Mouse (Mus musculus) gastrocnemius, postnatal 25 days (tissue): Measurements from ENCODE around the gene Ank2. TPM values are rescaled to one million over a fixed set of nuclear protein-coding genes. Genes with fewer than 3 reads are reported as not detected.
"Not testable (repeated sequence)": the region's sequence is repeated elsewhere in the genome, so short reads cannot be mapped to it uniquely, and the experiment has no call there.

Experiments
- DNase-seq: peaks from one replicate; pipeline ENCODE4 v3.0.0; 2022
- total RNA-seq, 2 experiments: library from RNA; stranded (reverse); gene quantifications; 1 replicate in 1 of 2; 2 replicates in 1 of 2; pipeline ENCODE4 v1.2.3; 2021

Ank2 gene
- total RNA-seq, 2 experiments from 2014 or later, result 93.4 to 95.2 TPM

DNA sequence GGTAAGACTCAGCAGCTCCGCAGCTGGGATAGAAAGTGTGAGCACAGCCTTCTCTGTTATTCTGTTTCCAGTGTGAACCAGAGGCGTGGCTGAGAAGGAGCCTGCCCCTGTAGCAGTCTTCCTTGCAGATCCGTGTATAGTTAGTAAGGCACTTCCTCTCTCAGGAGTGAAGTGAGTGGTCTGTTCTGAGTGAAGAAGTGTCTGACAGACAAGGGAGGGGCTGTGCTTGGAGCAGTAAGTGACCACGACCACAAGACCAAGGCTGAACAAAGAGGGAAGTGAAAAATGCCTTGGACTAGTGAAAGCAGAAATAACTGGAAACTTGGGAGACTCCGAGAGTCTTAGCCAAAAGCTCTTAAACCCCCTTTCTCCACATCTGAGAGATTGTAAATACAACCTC lies 143.9 kb downstream of the Ank2 start:
- no peak for DNase-seq

GRCm38 (mm10) chr3:127350602-127351362 lies 148.4 kb downstream of the Ank2 start:
- DNase-seq, result no peak

GRCm38 (mm10) chr3:127348926-127349325 lies 150.2 kb downstream of the Ank2 start:
- no peak for DNase-seq

DNA sequence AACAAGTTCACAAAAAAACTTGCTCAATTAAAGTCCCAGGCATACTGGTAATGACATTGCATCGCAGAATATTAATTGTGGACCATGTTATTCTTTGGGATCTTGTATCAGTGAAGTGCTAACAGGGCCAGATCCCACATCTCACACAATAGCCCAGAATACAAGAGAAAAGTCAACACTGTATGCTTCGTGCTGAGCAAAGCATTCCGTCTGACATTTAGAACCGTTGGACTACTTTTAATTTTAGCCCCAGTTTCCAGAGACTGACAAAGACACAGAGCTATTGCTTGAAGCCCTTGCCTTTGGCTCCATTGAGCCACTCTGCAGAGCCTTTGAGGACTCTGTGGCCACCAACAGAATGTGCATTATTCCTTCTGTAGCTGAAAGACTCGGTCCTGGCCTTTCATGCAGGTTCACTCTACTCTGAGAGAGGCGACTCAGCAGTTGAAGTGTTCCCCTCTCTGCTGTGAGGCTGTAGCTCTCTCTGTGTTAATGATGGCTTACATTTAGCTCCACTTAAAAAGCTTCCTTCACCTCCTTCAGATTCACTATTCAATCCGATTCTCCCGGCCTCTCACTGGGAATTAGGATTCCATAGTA lies 153.2 kb downstream of the Ank2 start:
- DNase-seq, result no peak

DNA sequence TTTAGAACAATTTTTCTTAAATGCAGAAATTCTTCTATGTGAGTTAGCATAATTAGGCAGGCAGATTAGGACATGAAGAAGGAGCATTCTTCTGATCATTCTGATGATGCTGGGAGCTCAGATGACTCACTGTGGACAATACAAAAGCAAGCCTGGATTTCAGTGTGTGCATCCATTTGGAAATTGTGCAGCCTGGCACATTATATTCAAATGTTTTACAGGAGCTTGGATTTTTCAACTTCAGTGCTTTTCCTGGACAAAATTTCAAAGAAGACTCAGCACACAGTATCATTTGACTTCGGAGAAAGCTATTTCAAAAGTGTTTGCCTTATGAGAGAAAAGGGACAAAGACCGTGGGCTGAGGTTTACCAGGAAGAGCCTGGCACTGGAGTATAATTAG lies 157.8 kb downstream of the Ank2 start:
- DNase-seq, result no peak

- no peak for DNase-seq
These were observed 164.3 kb downstream of the Ank2 start for GRCm38 (mm10) chr3:127334876-127335275.

DNA sequence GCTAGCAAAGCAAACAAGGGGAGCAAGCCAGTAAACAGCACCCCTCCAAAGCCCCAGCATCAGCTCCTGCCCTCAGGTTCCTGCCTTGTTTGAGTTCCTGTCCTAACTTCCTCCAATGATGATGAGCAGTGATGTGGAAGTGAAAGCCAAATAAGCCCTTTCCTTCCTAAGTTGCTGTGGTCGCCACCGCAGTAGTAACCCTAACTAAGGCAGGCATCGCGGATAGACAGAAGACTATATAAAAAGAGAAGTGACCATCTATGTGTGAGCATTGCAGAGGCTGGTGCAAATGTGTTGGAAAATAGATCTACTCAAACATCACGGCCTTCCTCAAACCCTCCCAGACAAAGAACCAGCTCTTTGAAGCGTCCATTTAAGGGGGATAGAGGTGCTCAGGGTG lies 167.6 kb downstream of the Ank2 start:
- no peak for DNase-seq

GRCm38 (mm10) chr3:127326355-127326754 lies 172.8 kb downstream of the Ank2 start:
- no peak for DNase-seq

GRCm38 (mm10) chr3:127322870-127323269 lies 176.3 kb downstream of the Ank2 start:
- no peak for DNase-seq

GRCm38 (mm10) chr3:127321645-127322044 lies 177.5 kb downstream of the Ank2 start:
- DNase-seq, result no peak

DNA sequence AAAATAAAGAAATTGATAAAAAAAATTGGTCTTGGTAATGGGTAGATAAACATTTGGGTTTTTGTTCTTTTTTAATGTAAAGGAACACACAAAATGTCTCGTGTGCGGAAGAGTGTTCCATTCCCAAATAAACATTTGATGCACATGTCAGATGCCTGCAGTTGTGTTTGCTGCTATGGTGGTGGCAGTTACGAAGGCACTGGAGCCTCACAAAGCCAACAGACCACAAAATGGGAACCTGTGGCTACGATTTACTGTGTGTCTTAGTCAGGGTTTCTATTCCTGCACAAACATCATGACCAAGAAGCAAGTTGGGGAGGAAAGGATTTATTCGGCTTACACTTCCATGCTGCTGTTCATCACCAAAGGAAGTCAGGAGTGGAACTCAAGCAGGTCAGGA lies 178.1 kb downstream of the Ank2 start:
- not testable (repeated sequence) for DNase-seq

GRCm38 (mm10) chr3:127320311-127320710 lies 178.8 kb downstream of the Ank2 start:
- no peak for DNase-seq

GRCm38 (mm10) chr3:127317641-127318040 lies 181.5 kb downstream of the Ank2 start:
- DNase-seq, result no peak

GRCm38 (mm10) chr3:127316717-127317116 lies 182.4 kb downstream of the Ank2 start:
- DNase-seq, result no peak

DNA sequence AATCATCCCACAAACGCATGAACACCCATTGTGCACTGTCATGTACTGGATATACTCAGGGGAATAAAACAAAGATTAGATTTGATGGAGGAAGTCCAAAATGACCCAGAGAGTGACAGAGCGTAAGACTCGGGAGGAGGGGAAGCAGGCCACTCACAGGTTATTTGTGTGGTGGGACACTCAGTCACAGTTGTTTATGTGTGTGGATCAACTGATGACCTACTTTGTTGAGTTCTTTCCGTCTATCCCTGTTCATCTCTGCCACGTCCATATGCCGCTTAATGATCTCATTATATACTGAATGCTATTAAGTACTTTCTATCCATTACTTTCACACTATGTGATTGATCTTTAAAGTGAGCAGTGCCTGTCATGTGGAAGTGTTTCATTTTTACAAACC lies 187.6 kb downstream of the Ank2 start:
- DNase-seq, result no peak

DNA sequence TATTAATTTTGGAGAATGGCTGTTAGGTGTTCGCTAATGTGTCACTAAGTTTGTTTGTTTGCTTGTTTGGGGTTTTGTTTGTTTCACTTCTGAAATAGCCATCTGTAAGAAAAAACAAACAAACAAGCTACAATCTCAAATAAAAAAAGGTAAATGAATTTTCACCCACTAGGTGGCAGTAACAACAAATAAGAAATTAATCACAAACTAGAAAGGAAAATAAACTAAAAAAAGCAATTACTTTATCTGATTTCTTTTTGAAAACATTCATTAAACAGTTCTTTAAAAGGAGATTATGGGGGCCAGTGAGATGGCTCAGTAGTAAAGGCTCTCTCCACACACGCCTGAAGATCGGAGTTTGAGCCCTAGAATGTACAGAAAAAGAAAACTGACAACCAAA lies 189.1 kb downstream of the Ank2 start:
- DNase-seq, result no peak

GRCm38 (mm10) chr3:127303957-127304553 lies 195.1 kb downstream of the Ank2 start:
- DNase-seq, result no peak

DNA sequence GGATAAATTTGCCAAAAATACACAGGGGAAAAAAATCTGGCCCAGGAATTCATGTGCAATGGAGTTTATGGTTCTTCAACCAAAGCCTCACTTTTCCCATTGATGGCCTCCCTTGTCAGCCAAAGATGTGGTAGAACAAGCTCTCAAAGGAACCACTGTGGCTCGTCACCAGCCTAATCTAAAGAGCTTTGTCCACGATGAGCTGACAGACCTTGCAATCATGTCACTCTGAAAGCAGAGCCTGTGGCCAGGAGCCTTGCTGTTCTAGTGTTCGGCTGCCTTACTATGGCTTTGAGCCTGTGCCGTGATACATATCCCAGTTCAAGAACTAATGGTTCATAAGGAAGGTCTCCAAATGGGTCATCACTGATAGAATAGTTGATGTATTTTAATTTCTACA lies 196.1 kb downstream of the Ank2 start:
- DNase-seq, result no peak

GRCm38 (mm10) chr3:127300790-127301189 lies 198.4 kb downstream of the Ank2 start:
- DNase-seq, result no peak

GRCm38 (mm10) chr3:127295921-127296320 lies 203.2 kb downstream of the Ank2 start:
- DNase-seq, result no peak

- DNase-seq, result no peak
These were observed 204.4 kb downstream of the Ank2 start for GRCm38 (mm10) chr3:127294610-127295349.

DNA sequence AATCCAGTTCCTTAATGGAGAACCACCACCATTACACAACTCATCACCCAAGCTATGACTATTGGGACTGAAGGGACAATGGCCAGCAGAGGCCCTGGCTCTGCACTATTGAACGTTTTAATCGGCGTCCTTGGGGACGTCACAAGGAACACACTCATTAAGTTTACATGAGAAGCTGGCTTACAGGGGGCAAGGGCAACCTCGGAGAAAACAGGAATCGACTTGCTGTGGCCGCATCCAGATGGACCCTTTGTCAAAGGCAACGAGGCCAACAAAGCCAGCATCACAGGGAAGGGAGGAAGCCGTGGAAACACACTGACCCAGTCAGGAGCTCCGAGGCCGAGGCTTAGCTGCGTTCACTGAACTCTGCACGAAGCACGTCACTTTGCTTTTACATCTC lies 205.1 kb downstream of the Ank2 start:
- DNase-seq, result no peak

GRCm38 (mm10) chr3:127293479-127293874 lies 205.7 kb downstream of the Ank2 start:
- DNase-seq, result no peak
